Mouse (Mus musculus) adrenal gland, postnatal 14 days (tissue): ENCODE results near the gene Psd4. TPM values are rescaled to one million over a fixed set of nuclear protein-coding genes. Genes with fewer than 3 reads are reported as not detected.
A peak's percentile ranks its signal among the peaks of the same experiment; 100 is the strongest.

ENCODE experiments used
- DNase-seq: peaks from one replicate; pipeline ENCODE4 v3.0.0; 2021; ENCODE audit warnings: mixed read lengths
- total RNA-seq: library from RNA; stranded (reverse); gene quantifications from 2 replicates; pipeline ENCODE4 v1.2.3, GENCODE M21; 2021

The Psd4 gene
- total RNA-seq, 1 experiment from 2014 or later = 3.7 TPM

DNA sequence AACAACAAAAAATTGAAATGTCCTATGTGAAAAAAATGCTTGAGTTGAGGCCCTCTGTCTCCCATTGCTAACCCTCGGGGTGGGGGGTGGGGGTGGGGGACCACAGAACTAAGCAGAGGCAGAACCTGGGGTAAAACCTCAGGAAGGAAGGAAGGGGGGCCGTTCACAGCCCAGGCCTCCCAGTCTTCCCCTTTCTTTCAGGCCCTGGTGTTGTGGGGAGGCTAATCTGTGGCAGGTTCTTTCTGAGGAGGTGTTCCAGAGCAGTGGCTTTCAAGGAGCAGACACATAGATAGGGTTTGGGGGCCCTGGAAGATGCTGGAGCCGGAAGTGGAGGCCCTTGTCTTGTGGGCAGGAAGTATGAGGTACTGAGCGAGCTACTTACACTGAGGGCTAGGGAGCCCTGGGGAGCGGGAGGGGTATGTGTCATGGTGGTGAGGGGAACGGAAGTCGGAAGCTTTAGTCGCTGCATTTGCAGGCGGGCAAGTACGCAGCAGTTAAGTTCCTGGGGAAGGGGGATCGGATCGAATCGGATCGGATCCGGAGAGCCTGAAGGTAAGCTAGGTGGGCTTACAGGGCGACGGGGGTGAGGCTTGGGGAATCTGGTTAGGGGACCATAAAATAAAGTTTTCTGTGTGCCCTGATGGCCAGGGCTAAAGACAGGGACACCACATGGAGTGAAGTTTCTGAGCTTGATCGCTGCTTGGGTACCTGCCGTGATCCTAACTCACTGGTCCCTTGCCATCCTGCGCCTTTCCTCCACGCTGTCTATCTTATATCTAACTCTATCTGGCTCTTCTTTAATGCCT lies 19.0 kb downstream of the Psd4 start:
- peak; percentile 37 for DNase-seq

DNA sequence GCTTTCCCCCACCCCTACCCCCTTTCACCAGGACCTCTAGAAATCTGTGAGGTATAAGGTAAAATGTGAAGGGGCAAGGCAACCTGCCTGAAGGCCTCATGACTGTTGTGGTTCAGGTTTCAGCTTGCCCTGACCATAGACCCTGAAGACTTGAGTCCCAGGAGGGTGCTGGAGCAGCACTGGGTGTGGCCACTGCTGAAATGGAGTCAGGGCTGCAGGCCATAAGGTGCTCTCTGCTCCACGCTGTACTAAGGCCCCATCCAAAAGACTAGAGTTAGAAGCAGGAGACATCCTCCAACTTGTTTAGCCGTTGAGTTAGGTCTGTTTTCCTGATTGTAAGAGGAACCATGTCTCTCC lies 19.6 kb downstream of the Psd4 start:
- DNase-seq = no peak

DNA sequence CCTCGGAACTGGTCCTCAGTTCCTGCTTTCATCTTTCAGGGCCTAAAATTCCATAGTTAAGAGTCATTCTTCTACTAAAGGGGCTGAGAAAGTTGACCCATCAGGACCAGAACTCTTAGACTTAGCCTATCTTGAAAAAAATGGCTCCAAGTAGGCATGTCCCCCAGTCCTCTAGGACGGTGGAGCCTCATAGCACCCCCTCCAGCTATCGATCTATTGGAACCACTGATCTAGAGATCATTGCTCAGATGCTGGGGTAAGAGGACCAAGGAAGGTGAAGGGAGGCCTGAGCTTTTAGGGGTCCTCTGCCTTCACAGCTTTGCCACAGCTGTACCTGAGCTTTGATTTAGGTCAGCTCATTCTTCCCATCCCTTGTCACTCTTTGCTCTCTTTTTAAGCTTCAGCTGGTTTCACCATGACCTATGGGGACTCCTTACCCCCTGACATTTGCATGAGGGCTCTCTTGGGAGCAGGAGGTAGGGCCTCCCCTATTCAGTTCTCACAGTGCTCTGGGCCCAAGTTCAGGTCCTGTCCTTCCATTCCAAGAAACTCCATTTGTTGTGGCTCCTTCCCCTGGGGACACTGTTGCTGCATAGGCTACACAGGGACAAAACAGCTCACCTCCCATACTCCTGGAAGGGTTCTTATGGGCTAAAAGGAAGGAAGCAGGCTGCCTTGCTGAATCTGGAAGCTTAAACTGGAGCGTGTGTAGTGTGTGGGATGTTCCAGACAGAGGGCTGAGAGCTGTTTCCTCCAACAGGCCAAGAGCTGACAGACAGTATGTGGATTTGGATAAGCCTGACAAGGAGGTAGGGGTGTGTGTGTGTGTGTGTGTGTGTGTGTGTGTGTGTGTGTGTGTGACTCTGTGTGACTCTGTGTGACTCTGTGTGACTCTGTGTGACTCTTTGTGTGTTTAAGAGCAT lies 20.2 kb downstream of the Psd4 start:
- no peak for DNase-seq

DNA sequence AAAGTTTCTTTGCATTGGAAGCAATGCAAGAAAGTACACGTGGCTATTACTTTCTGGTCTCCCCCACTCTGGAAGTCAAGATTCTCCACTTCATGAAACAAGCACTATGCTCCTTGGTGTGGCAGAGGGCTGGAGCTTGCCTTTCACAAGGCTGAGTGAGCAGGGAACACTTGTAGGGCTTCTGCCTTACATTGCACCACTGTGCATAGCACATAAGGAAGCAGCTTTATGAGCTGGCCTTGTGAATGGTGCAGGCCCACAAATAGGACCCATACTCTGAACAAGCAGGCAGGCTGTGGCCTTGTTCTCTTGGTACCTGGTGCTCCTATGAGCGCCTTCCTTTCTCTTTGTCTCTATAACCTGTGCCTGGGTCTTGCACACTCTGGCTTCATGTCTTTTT lies 25.9 kb downstream of the Psd4 start:
- no peak for DNase-seq

DNA sequence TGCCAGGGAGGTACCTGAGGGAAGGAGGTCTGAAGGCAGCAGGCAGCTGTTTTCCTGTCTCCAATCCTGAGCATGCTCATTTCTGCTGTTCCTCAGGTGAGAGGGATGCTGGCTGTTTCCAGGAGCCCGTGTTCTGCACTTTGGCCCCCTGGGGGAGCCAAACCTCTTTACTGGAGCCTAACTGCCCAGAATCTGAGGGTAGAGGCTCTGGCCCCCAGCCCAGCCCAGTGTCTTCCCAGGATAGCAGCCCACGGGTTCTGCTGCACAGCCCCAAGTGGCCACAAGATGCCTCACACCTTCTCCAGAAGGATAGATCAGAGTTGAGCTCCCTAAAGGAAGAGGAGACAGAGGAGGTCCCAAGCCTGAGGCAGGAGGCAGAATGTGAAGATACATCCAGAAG lies 29.7 kb downstream of the Psd4 start:
- DNase-seq = no peak

DNA sequence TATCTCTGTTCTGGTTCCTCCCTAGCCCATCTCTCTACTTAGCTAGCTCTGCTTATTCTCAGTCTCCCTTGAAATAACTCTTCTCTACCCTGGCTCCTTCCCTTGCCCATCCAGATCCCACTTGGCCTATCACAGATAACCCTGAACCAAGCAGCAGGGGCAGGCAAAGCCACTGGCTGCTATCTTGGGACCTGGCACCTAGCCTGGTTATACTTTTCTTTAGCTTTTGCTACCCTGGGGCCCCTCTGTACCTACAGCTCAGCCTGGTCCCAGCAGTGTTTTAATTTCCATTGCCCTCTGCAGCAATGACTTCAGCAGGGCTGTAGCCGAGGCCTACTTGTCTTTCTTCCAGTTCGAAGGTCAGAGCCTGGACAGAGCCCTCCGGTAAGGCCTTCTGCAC lies 33.3 kb downstream of the Psd4 start:
- DNase-seq = no peak

DNA sequence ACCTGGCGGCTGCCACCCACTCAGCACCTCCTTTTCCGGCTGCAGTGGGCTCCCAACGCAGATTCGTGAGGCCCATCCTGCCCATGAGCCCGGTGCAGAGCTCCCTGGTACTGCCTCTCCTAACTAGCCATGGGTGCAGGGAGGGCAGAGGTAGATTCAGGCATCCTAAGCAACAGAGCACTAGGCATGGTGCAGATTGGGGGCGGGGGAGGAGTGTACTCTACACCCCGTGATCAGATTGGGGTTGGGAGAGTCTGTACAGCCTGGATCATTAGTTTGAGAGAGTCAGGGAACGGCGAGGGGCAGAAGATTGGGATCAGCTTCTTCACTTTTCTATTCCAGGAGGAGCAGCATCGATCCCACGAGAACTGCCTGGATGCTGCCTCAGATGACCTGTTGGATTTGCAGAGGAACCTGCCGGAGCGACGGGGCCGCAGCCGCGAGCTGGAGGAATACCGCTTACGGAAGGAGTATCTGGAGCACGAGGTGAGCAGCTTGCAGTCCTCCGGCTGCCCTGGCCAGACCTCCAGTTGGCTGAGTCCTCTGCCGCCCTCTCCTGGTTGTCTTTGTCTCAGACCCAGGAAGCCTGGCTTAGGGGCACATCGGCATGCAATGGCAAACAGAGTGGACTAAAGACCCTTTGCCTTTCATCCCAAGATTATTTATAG lies 38.1 kb downstream of the Psd4 start:
- peak; percentile 87 for DNase-seq

DNA sequence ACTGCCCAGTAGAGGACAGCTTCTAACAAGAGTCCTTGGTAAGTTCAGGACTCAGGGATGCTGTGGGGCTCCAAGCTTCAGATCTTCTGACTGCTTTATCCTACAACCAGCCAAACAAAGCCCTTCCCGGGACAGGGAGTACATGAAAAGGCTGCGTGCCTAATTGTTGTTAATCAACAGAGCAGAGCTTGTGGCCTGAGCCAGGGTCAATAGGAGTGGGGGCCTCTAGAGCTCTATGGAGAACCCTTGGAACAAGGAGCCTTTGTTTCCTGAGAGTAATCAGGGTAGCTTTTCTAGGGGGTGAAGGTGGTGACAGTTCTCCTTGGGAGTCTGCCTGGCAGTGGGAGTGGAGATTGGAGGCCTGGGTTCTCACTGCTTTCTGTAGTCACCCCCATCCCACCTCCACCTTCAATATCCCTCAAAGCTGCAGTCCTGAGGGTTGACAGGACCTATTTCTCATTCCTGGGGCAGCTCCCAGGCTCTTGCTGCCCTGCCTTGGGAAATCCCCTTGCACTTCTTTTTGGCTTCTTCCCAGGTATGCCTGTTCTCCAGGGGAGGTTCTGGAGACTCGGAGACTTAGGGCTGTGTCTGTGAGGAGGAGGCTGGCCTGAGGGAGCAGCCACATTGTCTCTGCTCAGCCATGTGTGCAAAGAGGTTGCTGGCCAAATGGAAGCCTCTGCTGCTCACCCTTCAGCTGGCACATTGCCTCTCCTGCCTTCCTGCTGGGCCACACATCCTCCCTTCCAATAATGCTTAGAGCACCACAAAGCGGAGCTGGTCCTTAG lies 40.5 kb downstream of the Psd4 start:
- no peak for DNase-seq

DNA sequence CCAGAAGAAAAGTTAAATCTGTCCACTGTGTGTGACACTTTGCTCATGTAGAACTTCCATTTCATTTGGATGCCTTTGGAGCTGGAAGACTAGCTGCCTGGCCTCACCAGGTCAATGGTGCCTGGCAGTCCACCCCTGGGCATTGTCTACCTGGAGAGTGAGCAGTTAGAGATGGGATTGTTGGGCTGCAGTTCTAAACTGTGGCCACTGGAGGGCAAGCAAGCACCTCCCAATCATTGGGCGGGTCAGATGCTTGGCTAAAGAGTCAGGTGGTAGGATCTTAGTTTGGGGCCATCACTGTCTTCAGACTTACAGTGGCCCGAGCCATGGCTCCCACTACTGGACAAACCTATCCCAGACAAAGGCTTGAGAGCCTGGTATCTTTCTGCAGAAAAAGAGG lies 41.8 kb downstream of the Psd4 start:
- peak; percentile 76 for DNase-seq

DNA sequence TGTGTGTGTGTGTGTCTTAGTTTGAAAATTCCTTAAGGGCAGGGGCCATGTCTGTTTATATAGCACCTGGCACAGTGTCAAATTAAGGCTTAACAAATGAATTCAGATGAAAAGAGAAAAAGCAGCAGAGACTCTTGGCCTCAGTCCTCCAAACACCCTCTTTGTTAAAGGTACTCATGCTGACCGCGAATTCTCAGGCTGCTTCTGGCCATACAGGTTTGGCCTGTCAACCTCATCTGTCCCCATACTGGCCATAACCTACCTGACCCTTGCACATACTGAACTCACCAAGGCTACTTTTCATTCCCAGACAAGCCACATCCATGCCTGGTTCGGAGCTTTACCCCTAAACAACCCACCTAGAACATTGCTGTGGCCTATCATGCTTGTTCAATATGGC lies 45.8 kb downstream of the Psd4 start:
- no peak for DNase-seq

DNA sequence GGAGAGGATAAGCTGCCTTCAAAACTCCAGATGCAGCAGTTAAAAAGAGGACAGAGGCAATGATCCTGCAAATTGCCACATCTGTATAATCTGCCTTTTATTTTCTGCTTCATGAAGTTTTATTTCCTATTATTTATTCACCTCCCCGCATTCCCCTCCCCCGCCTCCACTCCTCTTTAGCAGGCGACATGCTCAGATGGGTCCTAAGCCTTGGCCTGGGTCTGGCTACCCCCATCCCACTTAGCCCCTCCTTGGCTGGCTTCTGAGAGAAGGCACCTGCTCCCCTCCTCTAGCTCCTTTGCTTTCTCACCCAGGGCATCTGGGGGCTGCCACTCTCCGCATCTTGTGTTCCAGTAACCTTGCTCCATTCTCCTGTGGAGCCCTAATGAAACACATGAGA lies 46.3 kb downstream of the Psd4 start:
- no peak for DNase-seq

DNA sequence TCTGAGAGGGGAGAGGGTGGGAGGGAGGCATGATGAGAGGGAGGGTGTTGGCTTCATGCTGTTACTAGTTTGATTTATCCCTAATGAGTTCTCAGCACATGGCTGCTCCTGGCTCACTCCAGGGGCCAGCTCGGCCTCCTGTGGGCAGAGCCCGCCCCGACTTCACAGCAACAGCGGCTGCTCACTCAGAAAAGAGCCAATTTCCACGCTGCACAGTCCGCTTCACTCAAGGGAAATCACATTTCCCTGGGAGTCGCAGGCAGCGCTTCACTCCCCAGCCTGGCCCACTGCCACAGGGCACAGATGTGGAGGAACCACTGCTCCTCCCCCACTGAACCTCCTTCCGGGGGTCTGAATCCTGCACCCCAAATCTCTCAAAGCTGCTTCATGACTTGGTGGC lies 49.3 kb downstream of the Psd4 start:
- DNase-seq = peak; percentile 27

DNA sequence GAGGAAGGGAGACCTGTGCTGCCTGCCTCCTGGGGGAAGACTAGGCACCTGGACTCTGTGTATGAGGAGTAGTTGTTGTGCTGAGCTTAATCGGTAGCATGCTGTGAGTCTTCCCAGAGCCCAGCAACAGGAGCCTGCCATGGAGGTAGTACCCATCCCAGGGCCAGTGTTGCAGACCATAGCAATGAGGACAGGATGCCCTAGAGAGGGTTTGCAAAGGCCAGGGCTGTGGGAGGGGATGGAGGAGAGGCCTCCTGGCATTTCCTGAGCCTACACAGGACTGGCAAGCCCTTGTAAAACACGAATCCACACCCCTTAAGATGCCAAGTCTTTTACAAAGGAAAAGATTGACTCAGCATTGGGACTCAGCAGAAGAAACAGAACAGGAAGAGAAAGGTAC lies 49.7 kb downstream of the Psd4 start:
- DNase-seq = no peak

DNA sequence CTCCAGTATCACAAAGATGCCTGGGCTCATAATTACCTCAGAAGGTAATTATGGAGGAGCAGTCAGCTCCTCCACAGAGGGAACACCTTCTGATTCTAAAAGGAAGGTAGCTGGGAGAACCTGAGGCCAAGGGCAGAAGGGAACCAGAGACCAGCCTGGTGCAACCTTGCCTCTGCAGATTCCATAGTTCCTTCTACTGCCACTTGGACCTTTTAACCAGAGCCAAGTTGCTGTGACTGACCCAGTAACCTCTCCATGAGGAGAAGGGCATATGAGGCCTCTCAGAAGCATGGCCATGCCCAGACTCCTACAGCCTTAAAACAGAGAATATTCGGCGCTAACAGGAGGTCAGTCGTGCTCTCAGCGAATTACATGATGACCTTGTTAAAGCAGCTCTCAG lies 50.2 kb downstream of the Psd4 start:
- no peak for DNase-seq

DNA sequence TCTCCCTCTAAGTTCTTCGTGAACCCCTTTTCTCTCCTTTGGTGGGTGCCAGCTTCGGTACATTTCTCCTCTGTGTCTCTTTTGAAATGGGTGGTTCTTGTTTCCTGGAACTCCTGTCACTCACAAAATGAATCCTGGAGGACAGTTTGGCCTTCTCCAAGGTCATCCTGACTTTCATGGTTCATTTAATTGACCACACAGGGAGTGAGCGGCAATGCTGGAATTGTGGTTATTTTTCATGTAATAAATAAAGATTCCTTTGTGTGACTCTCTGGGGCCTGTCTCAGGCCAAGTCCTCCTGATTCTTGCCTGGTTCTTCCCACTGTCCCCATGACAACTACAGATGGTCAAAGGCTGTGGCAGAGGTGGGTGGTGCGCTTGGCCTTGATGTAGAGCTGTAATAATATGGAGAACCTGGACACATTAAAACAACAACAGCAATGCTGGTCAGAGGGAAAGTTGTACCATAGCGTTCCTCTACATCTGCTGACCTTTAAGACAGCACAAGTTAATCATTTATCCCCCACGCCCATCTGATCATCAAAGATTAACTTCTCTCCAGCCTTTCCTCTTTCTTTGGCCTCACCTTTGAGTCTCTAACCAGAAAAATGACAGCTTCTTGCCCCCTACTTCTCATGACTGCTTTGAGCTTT lies 54.0 kb downstream of the Psd4 start:
- no peak for DNase-seq

DNA sequence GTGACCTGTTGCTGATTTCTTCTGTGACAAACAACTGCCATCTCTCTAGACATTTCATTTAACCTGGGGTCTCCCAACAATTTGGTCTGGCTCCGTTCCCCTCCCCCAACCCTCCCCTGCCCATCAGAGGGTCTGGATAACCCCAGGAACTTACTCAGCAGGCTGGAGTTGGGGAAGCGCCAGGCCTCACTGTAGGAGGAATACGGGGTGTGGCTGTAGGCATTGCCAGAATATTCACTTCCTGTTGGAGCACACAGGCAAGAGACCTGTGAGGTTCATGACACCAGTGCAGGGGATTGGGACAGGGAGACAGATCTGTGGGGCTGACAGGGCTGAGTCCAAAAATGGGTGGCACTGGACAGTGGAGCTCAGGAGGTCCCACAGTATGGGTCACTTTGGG lies 55.4 kb downstream of the Psd4 start:
- DNase-seq = no peak

DNA sequence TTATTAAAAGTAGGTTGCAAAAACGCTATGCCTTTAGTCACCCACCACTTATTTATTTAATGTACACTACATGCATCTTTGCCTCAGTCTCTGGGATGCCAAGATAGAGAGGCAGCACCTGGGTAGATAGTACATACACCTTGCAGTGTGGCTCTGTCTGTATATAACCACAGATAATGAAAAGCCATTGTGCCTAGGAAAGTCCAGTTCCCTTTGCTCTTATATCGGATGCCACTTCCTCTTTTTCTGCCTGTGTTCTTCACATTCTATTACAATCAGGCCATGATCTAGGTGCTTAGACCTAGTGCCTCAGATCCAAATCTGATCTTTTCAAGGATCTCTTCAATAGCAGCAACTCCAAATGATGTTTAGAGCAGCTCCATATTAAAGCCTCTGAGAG lies 58.2 kb downstream of the Psd4 start:
- DNase-seq = no peak

DNA sequence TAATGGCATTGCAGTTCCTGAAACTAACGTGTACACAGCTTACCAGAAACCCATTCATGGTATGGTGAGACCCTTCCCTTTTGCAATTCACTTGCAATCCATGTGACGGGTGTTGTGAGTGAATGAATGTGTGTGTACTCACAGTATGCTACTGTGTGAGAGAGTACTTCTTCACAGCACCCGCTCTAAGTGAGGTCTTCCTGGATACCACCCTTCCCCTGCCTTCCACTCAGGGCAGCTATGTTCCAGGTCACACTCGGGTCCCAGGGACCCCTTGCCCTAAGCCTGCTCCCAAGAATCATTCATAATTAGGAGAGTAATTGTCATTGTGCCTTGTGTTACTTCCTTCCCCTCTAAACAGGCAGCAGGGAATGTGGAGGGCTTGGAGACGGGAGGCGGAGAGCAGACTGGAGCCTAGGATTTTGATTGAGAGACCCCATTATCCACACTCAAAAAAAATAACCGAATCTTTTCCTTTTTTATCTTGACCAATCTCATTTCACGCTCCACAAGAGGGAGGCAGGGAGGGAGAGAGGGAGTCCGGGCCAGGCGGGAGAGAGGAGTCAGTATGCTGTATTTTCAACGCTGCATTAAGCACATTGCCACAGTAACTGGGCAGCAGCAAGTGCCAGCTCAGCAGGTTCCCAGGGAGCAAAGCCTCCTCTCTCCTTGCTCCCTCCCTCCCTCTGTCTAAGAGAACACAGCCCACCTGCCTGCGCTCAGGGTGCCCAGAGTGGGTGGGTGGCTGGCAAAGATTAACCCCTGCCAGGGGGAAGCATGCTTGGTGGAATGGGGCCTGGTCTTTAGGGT lies 60.7 kb downstream of the Psd4 start:
- no peak for DNase-seq

DNA sequence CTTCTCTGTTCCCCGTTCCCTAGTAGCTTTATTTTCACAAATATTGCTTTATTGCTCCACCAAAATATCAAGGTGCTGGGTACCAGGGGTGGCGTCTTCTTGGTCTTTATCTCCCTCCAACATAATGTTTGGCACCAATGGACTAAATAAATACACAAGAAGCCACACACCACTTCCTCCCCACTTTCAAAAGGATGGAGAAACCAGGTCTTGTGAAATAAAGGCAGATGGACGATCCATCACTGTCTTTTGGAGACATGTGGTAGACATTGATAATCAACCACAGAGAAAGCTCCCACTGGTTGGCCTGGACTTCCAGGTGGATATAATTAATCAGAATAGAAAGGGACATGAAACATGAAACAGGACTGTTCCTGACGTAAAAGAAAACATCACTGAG lies 62.4 kb downstream of the Psd4 start:
- no peak for DNase-seq

DNA sequence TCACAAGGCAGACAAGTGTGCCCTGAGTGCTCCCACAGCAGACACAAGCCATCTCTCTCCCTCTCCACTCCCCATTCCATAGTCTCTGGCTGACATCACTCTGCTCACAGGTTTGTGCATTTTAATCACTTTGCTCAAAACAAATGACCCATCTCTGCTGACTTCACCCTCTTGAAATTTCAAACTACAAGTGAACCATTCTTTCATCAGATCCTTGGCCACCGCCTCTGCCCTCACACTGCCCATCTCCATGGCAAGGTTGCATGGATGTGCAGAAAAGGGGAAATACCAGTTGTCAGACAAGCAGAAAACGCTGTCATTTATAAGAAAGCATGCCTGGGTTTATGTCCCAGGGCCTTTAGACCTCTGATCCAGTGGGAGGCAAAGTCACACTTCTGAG lies 67.3 kb downstream of the Psd4 start:
- no peak for DNase-seq

DNA sequence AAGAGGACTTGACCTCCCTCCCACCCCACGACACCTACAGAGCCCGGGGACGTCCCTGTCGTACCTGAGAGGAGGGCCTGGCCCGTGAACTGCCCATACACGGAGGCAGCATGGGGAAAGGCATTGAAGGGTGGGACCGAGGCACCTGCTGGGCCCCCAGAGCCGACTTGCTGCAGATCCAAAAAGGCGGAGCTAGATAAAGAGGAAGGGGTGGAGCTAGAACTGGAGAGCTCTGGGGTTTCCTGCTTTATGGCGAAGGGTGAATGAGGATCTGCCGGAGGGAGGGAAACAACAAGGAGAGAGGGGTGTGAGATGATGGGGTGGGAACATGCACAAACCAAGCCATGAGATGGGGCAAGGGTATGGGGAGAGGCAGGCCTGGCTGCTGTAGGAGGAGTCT lies 68.3 kb downstream of the Psd4 start:
- DNase-seq = no peak
